Mouse (Mus musculus) kidney, postnatal 25 days (tissue): ENCODE results near the gene En1.
A peak's percentile ranks its signal among the peaks of the same experiment; 100 is the strongest.

Experiments used
- DNase-seq, 2 experiments: peaks; one replicate each; pipeline ENCODE4 v3.0.0; 2021; ENCODE audit warnings: mixed read lengths in 2 of 2

The En1 gene

GRCm38 (mm10) chr1:120602031-120602730, at the start of gene En1:
En1 (plus strand) TSS chr1:120602418.
- peak in 1 of 2 experiments; percentile 54 for DNase-seq

DNA sequence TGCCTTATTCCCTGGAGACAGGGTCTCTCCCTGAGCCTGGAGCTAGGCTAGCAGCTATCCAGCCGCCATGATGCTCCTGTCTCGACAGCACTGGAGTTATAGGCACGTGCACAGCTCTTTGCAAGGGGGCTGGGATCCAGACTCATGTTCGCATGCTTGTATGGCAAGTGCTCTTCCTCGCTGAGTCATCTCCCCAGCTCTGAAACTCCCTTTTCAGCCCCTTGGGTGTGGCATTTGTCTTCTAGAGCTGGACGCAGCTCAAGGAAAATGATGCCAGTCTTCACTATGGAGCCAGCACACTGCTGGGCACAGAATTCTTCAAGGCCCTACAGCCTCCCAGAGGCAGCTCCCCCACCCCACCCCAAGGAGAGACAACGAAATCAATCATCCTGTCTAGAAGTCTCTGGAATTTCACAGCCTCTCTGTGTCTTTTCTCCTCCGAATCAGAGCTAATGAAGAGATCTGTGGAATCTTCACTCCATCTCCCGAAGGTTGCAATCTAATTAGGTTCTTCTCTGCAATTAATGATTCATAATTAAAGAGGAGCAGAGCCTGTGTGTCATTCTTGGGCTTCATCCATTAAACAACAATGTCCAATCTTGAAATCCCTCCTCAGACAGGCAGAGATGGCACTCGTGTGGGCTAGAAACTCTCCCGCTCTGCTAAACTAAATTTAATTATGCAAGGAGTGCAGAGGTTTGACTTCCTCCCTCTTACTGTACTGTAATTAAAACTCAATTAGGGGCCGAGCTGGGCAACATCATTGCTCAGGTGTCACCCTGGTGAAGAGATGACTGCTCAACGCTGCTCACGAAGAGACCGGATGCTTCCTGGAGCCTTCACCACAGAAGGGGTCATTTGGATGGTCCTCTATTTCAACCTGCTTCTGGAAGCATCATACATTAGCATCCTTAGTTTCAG, 45.0 kb upstream of the En1 start:
- DNase-seq = no peak

- no peak for DNase-seq
Measured at GRCm38 (mm10) chr1:120558341-120559285, 43.6 kb upstream of the En1 start.

- no peak for DNase-seq
Measured at GRCm38 (mm10) chr1:120559911-120560310, 42.3 kb upstream of the En1 start.

- DNase-seq = no peak
Measured at GRCm38 (mm10) chr1:120581306-120581705, 20.9 kb upstream of the En1 start.

GRCm38 (mm10) chr1:120585481-120585880, 16.7 kb upstream of the En1 start:
- DNase-seq = no peak

DNA sequence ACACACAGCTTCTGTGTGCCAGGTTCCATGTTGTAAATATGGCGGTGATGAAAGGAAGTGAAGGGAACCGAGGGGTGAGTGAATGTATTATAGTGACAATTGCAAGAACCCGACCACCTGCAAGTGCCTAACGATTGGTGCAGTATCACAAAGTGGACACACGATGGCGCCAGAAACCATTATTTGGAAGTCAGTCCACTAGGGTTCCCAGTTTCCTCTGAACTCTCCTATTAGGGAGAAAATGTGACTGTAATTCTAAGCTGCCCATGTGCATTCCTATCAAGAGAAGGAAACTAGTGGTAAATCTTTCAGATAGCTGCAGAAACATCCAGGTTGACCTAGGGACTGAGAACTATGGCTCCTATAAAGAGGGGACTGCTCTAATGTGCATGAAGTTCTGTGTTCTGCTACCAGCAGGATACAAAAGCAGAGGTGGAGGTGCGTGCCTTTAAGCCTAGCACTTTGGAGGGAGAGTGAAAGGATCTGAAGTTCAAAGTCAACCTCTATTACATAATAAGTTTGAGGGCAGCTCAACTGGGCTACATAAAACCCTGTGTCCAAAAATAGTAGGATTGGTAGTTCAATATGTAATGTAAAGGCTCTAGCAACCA, 15.6 kb upstream of the En1 start:
- DNase-seq = peak; percentile 47 to 76

GRCm38 (mm10) chr1:120587431-120587830, 14.8 kb upstream of the En1 start:
- no peak for DNase-seq

DNA sequence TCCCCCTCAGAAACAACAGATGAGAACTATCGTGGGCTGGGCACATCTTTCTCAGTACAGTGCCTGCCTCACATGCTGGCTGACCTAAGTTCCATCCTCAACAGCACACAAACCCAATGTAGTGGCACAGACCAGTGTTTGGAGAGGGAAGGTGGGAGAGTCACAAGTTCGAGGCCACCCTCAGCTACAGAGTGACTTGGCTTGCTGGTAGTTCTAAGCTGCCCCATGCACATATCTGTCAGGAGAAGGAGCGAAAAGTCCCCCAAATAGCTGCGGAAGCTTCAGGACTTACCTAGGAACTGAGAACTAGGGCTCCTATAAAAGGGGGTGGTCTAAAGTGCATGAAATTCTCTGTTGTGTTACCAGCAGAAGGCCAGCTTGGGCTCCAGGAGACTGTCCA, 14.3 kb upstream of the En1 start:
- DNase-seq = no peak

- DNase-seq = no peak
Measured at GRCm38 (mm10) chr1:120588362-120589027, 13.7 kb upstream of the En1 start.

DNA sequence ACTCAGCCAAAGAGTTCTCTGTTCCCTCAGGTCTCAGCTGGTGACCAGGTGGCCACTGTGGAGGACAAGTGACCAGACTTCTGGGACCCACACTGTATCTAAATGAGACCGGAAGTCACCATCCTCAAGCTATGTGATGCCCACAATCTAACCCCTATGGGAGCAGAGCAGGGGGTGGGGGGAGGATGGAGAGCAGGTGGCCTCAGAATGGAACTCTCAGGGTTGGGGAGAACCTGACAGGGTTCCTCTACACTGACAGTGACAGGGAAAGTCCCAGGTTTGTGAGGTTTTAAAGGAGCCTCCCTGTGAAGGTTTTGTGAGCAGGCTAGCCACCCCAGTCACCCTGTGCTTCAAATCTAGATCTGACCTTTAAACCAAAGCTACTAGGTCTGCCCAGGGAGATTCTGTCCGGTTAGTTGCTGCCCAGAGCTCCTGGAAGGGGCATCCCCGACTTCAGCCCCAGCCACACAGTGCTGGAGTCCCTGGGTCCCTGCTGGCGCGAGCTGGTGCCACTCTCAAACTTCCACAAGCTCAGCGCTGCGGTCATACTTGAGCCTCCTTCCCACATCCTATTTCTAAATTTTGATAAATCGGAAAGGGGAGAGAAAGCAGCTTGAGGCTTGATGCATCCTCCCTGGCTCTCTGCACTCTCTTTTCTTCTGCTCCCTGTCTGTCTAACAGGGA, 8.8 kb upstream of the En1 start:
- DNase-seq = no peak

DNA sequence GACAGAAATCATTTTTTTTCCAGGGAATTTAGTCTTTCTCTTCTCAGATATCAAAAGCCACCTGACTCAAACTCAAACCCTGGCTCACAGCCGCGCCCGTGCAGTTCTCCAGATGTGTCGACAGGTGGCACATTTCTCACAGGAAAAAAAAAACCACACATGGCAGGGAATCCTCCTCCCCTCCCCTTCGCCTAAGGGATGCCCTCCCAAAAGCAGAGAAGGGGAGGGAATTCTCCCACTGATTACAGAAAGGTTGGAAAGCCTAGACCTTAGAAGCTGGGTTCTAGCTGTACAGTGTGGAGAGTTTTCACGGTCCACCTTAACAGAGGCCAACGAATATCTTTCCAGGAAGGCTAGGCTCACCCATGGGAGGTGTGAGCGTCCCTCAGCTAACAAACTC, 7.6 kb upstream of the En1 start:
- peak in 1 of 2 experiments; percentile 41 for DNase-seq

DNA sequence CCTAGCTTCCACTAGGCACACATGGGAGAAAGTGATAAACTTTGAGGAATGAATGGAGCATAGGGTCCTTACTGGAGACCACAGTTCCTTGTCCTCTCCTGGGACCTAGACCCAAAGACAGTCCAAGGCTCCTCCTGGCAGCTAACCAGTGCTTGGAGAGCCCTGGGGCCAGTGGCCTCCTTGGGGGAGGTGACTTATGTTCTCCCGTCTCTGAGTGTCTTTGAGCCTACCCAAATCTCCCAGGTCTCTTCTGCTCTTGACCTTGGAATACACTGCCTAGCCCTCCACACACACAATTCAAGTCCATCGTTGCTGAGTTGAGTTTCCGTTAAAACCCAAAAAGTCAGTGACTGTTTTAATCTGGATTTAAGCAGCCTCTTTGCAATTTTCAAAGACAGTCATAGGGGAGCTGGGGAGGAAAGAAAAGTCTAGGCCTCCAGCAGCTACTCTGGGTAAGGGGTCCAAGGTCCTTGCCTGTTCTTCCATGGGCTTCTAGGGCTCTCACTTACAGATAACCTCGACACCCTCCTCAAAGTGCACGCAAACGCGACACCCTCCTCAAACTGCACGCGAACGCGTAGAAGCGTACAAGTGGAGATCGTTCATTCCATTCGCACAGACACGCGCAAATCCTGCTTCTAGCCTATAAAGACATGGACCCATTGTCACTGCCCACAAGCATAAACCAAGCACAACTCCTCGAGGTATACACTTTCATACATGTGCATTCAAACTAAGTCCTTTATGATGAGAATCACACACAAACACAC, 6.6 kb upstream of the En1 start:
- no peak for DNase-seq

DNA sequence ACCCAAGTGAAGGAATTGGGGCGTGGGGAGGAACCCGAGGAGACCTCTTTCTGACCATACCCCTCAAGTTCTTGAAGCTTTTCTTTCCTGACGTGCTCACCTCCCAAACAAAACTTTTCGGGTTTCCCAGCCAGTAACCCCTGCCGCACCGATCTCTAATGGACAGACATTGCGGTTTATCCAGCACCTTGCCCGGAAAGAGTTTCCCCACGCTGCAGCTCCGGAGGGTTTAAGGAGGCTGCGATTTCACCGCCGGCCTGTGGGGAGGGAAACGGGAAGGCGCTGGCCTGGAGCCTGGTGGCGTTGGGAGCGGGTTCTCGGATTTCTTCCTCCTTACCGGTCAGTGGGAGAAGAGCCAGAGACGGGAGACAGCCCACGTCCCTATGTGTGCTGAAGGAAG, 5.9 kb upstream of the En1 start:
- DNase-seq = no peak

DNA sequence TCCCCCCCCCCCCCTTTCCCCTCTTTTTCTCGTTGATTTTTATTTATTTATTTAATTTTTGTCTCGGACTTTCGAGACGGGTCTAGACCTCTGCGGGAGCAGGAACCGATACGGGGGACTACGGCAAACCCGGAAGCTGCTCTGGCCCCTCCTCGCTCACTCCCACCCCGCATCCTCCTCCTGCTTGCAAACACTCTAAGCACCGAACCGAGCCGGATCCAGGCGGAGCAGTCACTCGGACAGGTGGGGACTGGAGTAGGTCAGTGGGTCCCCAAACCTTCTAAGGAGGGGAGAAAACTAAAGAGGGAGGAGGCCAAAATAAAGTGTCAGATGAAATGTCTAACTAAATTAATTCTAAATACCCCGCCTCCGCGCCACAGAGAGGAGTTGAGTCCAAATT, 5.4 kb upstream of the En1 start:
- DNase-seq = no peak

GRCm38 (mm10) chr1:120597271-120597670, 4.9 kb upstream of the En1 start:
- DNase-seq = no peak

DNA sequence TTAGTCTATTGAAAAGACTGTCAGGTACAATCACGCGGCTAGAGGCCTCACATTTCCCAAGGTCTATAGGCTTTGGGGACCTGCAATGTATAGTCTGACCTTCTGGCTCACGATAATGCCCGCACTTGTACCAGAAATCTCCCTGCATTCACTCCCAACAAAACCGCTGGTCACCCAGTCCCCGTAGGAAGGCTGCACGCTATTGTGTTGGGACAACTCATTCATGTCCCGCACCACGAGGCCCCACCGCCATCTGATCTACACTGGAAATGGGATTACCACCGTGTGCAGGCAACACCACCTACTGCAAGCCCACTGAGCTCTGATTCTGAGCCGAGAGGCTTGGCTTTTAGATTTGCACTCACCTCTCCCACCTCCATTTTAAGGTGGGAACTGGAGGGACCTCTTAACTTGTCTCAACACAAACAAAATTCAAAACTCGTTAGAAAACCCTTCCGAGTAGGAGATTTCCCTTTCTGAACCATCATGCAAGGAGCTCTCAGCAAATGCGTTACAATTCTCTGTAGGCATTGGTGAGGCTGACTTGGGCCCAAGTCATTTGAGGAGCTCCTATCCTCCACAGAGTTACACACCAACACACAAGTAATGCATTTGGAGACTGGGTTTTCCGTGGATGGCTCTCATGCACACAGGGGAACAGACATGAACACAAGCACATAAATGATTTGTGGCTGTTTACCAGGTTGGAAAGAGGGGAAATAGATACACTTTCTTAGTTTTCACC, 3.9 kb upstream of the En1 start:
- DNase-seq = no peak

DNA sequence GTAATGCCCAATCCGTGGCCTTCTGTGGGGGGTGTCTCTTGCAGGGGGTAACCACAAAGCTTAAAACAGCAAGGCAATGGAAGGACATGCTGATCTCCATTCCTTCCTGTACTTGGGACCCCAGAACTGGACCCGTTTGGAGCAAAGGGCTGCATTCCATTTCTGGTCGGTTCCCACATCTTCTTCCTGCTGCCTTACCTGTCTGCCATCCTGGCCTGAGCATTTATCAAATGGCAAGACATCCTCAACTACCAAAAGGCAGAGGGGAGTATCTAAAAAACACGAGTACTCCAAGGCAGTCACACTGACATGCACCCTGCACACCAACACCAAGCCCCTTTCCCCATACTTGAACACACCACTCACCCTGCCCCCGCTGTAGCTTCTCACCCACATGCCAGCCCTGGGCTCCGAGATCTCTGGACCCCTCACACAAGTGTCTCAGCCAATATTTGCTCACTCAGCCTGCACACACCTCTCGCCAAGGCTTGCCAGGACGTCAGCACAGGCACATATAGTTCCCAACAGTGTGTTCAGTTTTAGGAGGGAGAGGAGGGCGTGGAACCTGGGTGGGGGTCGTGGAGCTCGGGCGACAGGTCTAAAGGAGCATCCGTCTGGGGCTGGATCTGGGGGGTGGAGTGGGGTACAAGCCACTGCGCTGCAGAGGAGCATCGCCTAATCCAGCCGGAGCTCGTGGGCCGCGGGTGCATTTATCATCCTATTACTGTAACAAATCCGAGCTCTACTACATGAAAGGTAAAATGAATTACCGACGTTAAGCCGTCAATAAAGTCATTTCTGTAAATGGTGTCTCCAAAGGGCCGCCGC, 2.7 kb upstream of the En1 start:
- no peak for DNase-seq

DNA sequence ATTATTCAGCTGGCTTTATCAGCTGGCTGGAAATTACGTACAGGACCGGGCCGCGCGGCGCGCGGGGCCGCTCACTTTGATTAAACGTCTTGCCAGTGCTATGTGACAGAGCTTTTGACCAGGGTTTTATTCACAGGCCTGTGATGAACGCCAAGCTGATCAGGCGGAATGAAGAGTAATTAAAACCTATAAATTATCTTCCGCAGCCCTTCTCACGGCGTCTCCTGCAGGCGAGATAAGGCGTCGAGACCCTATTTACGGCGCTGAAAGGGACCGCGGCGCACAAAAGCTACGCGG, 2.1 kb upstream of the En1 start:
- DNase-seq = no peak
